Mouse (Mus musculus): Measurements from ENCODE around the gene Vamp8. TPM values are rescaled to one million over a fixed set of nuclear protein-coding genes. Genes with fewer than 3 reads are reported as not detected.
A peak's percentile ranks its signal among the peaks of the same experiment; 100 is the strongest.

Gene Vamp8
- total and polyA plus RNA-seq, 3 experiments, result 69.3 to 85.6 (median 78.8) TPM

- Histone ChIP-seq H3K4me1 (ENCODE audit: control insufficient read depth, insufficient read depth, low read length) (peaks cover 2% of the 10 kb centered on the region), H3K27me3 (ENCODE audit: control insufficient read depth, insufficient read depth, low read length) (no peaks in the 10 kb centered on the region), H3K9ac (ENCODE audit: low read depth, low read length) (no peak overlapping the region), H3K79me2 (replicated peaks; ENCODE audit: control insufficient read depth, insufficient read depth, low read length) (no peaks in the 10 kb centered on the region), H3K27ac (no peak overlapping the region), H3K36me3 (ENCODE audit: control insufficient read depth, insufficient read depth, low read length) (peaks cover 45% of the 10 kb centered on the region), H3K4me3 (no peak overlapping the region)
- intact Hi-C loops (cut with DNase I), result no loop called here
- 45% methylated on average over 5 of the region's 5 CpGs for WGBS
- DNase-seq, result no peak
- TF ChIP-seq CTCF (IDR thresholded peaks at IDR 0.05) (no peak), POLR2A (IDR thresholded peaks at IDR 0.05; ENCODE audit: insufficient read depth, low read depth, low read length) (peak; percentile 63; the same call in 1 of the 2 replicates), EP300 (IDR thresholded peaks at IDR 0.05; ENCODE audit: insufficient read depth, low read depth, low read length) (no peak)
Measured at GRCm38 (mm10) chr6:72430989-72431921, 40.8 kb upstream of the Vamp8 start.

- Histone ChIP-seq H3K27me3 (ENCODE audit: control insufficient read depth, insufficient read depth, low read length) (no peaks in the 10 kb centered on the region), H3K36me3 (ENCODE audit: control insufficient read depth, insufficient read depth, low read length) (peaks cover 25% of the 10 kb centered on the region), H3K79me2 (replicated peaks; ENCODE audit: control insufficient read depth, insufficient read depth, low read length) (no peaks in the 10 kb centered on the region), H3K4me3 (no peak overlapping the region), H3K4me1 (ENCODE audit: control insufficient read depth, insufficient read depth, low read length) (no peaks in the 10 kb centered on the region; the same call in 1 of the 2 replicates), H3K27ac (no peak overlapping the region), H3K9ac (ENCODE audit: low read depth, low read length) (no peak overlapping the region)
- TF ChIP-seq EP300 (IDR thresholded peaks at IDR 0.05; ENCODE audit: insufficient read depth, low read depth, low read length), result no peak
- no peak for TF ChIP-seq CTCF (IDR thresholded peaks at IDR 0.05)
- no peak for TF ChIP-seq POLR2A (IDR thresholded peaks at IDR 0.05; ENCODE audit: insufficient read depth, low read depth, low read length)
- intact Hi-C loops (cut with DNase I), result no loop called here
- no peak for DNase-seq
- 81% methylated on average over 21 of the region's 21 CpGs for WGBS
Measured at GRCm38 (mm10) chr6:72429061-72429842, 38.7 kb upstream of the Vamp8 start.

GRCm38 (mm10) chr6:72428036-72428435 lies 37.5 kb upstream of the Vamp8 start:
- no peak overlapping the region for H3K27ac ChIP-seq
- TF ChIP-seq EP300 (IDR thresholded peaks at IDR 0.05; ENCODE audit: insufficient read depth, low read depth, low read length) (peak; percentile 96), POLR2A (IDR thresholded peaks at IDR 0.05; ENCODE audit: insufficient read depth, low read depth, low read length) (no peak), CTCF (IDR thresholded peaks at IDR 0.05) (peak; percentile 91)
- H3K4me3 ChIP-seq, result no peak overlapping the region
- H3K9ac ChIP-seq (ENCODE audit: low read depth, low read length), result no peak overlapping the region
- peaks cover 15% of the 10 kb centered on the region for H3K36me3 ChIP-seq (ENCODE audit: control insufficient read depth, insufficient read depth, low read length)
- no peaks in the 10 kb centered on the region; the same call in 1 of the 2 replicates for H3K4me1 ChIP-seq (ENCODE audit: control insufficient read depth, insufficient read depth, low read length)
- intact Hi-C loops (cut with DNase I), result loop anchor here (1.0 kb wide), 2 partner anchors 106 to 138 kb away; no protein-coding TSS in a partner anchor
- no peaks in the 10 kb centered on the region for H3K27me3 ChIP-seq (ENCODE audit: control insufficient read depth, insufficient read depth, low read length)
- H3K79me2 ChIP-seq (replicated peaks; ENCODE audit: control insufficient read depth, insufficient read depth, low read length), result no peaks in the 10 kb centered on the region
- DNase-seq, result peak; percentile 74 to 81
- 38% methylated on average over 8 of the region's 8 CpGs for WGBS

- 94% methylated on average over 11 of the region's 11 CpGs for WGBS
- Histone ChIP-seq H3K79me2 (replicated peaks; ENCODE audit: control insufficient read depth, insufficient read depth, low read length) (no peaks in the 10 kb centered on the region), H3K4me3 (no peak overlapping the region), H3K27me3 (ENCODE audit: control insufficient read depth, insufficient read depth, low read length) (no peaks in the 10 kb centered on the region), H3K4me1 (ENCODE audit: control insufficient read depth, insufficient read depth, low read length) (no peaks in the 10 kb centered on the region), H3K9ac (ENCODE audit: low read depth, low read length) (no peak overlapping the region), H3K27ac (no peak overlapping the region), H3K36me3 (ENCODE audit: control insufficient read depth, insufficient read depth, low read length) (no peaks in the 10 kb centered on the region)
- DNase-seq, result no peak
- intact Hi-C loops (cut with DNase I), result no loop called here
- TF ChIP-seq EP300 (IDR thresholded peaks at IDR 0.05; ENCODE audit: insufficient read depth, low read depth, low read length) (no peak), CTCF (IDR thresholded peaks at IDR 0.05) (no peak), POLR2A (IDR thresholded peaks at IDR 0.05; ENCODE audit: insufficient read depth, low read depth, low read length) (no peak)
Measured at GRCm38 (mm10) chr6:72425646-72426045, 35.1 kb upstream of the Vamp8 start.

DNA sequence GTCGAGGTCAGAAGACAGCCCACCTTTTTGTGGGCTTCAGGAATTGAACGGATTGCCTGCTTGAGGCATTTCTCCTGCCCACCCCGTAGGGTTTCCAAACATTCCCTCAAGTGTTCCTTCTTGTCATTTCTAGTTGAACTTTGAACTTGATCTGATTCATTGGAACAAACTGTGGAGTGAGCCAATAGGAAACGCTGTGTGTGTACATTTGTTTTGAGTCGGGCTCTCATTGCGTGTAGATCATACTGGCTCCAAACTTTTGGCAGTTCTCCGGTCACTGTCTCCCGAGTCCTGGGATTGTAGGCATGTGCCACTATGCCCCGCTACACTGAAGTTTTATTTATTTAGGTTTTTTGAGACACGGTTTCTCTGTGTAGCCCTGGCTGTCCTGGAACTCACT lies 30.4 kb upstream of the Vamp8 start:
- no peaks in the 10 kb centered on the region for H3K27me3 ChIP-seq (ENCODE audit: control insufficient read depth, insufficient read depth, low read length)
- intact Hi-C loops (cut with DNase I), result no loop called here

More for the DNA sequence above, 30.4 kb upstream of the Vamp8 start:
- 92% methylated on average over 10 of the region's 10 CpGs for WGBS
- H3K36me3 ChIP-seq (ENCODE audit: control insufficient read depth, insufficient read depth, low read length), result no peaks in the 10 kb centered on the region
- no peak for DNase-seq
- no peak overlapping the region for H3K9ac ChIP-seq (ENCODE audit: low read depth, low read length)
- no peaks in the 10 kb centered on the region for H3K79me2 ChIP-seq (replicated peaks; ENCODE audit: control insufficient read depth, insufficient read depth, low read length)
- H3K27ac ChIP-seq, result no peak overlapping the region
- H3K4me1 ChIP-seq (ENCODE audit: control insufficient read depth, insufficient read depth, low read length), result no peaks in the 10 kb centered on the region
- TF ChIP-seq EP300 (IDR thresholded peaks at IDR 0.05; ENCODE audit: insufficient read depth, low read depth, low read length), result no peak
- TF ChIP-seq POLR2A (IDR thresholded peaks at IDR 0.05; ENCODE audit: insufficient read depth, low read depth, low read length), result no peak
- TF ChIP-seq CTCF (IDR thresholded peaks at IDR 0.05), result no peak
- no peak overlapping the region for H3K4me3 ChIP-seq
